Mouse (Mus musculus) kidney, adult 11 months (tissue): ENCODE data around the gene Sypl2.

Experiments
- DNase-seq: peaks from one replicate; pipeline ENCODE4 v3.0.0; 2022

Sypl2 gene

DNA sequence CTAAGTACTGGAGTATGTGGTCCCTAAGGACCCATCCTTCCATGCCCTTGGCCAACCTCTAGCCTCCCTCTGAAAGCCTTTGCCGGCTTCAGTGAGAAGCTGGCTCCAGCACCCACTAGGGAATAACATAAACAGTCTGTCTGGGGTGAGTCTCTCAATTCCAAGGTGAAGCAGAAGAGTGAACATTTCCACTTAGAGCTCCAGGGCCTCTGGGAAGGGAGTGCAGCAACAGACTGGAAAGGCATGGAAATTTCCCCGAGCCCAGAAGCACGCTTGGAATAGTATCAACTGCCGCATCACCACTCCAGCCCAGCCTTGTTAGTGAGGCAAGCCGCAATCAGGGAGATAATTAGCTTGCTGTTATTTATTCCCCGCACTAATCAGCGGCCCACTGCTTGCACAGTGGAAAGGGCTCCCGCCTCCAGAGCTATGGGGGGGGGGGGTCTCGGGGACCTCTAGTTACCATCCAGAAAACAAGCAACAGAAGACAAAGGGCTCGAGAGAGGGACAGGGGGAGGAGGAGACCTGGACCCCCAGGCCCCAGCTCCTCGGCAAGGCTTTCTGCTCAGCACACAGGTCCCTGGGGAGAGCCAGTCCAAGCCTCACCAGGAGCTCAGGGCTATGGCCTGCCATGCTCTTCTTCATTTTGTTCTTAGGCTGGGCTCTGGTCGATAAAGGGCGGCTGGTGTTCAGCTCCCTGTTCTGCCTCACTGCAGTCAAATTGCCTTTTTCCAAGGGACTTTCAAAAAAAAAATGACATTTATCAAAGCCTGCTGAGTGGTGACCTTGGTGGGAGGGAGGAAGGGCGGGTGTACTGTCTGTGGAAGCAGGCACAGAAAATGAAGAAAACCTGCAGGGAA is 51.5 kb downstream of the Sypl2 start:
- peak; percentile 50 for DNase-seq

GRCm38 (mm10) chr3:108169199-108169598 is 57.2 kb downstream of the Sypl2 start:
- DNase-seq, result no peak

- no peak for DNase-seq
These were observed 58.9 kb downstream of the Sypl2 start for GRCm38 (mm10) chr3:108167499-108167898.

DNA sequence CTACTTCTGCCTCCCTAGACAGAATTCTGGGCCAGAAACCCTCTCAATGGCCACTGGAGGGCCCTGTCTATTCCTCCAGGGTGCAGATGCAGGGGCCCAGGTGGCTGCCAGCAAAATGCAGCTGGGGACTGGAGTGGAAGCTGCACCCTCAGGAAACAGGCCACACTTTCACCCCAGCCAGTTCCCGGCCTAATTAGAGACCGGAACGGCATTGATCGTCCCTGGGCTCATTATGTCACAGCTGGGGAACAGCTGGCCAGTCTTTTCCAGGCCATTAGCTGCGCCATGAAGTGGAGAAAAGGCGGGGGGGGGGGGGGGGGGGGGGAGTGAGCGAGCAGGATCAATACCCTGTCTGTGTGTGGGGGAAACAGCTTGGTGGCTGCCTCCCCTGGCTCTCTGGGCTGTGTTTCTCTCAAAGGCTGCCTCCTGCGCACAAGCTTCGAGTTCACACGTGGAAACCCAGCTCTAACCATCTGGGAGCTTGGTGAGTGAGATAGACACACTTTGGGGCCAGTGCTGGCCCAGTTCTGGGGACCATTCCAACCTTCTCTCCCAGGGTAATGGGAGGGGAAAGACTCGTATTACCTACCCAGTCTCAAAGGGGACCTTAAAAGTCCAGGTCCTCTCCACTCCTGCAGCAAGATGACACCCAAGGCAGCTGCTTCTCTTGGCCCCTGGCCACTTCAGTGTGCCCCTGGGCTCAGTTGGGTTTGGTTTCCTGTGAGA is 59.8 kb downstream of the Sypl2 start:
- peak; percentile 36 for DNase-seq

DNA sequence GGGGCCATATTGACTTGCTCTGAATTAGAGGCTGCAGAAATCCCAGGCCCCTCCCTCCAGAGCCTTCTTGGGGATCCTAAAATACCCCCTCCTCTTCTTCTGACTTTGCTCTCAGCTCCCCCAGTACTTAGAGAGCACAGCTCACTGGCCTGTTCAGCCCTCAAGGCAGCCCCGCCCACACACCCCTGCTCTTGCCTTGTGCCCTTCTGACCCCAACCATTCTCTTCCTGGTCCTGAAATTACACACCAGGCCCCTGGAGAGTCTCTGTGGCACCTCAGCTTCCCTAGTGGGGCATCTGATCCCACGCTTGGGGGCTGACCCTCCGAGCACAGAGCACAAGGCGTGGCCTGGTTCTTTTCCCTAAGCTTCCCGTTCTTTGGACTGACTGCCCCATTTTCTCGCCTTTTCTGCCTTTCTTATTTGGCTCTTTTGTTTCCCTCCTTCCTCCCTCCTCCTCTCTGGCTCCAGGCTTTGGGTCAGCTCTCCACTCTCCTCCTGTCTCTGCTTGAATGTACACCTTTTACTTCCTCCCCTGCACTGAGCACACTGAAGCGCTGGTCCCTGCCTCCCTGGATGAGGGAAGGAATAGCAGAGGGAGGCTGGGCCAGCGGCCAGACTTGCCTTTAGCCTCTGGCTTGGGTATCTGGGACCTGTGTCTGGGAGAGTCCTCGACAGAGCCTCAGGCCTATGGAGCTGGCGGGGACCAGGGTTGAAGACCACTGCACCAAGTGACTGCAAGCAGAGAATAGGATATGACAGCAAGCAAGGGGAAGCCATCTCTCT is 60.7 kb downstream of the Sypl2 start:
- DNase-seq, result no peak

- peak; percentile 72 for DNase-seq
These were observed 61.6 kb downstream of the Sypl2 start for GRCm38 (mm10) chr3:108164807-108165206.

- no peak for DNase-seq
These were observed 62.4 kb downstream of the Sypl2 start for GRCm38 (mm10) chr3:108164091-108164490.
